Mouse (Mus musculus) c-Kit-positive CD71-positive TER-119-positive erythroid progenitor cells, embryonic 14.5 days (primary cell): ENCODE measurements around the gene Kcne1.

Experiments used
- DNase-seq: peaks from one replicate; pipeline ENCODE4 v3.0.0-alpha.2; 2013; ENCODE audit warnings: low spot score

Kcne1 gene

GRCm38 (mm10) chr16:92305519-92305918, 53.7 kb downstream of the Kcne1 start:
- no peak for DNase-seq

GRCm38 (mm10) chr16:92302506-92302905, 56.8 kb downstream of the Kcne1 start:
- no peak for DNase-seq

DNA sequence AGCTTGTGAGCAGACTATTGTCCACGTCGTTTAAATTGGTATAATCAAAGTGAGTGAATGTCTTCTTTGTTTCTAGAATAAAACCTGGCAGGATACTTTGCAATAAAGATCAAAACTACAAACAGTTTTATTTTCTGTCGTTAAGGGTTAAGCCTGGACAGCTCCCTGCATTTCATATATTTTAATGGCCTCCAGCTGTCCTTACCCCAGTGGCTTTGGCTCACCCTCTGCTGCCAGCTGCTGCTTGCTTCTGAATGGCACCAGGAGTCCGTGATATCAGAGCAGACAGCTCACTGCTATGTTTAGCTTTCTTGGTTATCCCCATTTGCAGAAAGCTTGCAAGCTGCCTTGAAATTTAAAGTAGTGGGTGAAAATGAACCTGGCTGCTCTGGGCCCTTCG, 57.3 kb downstream of the Kcne1 start:
- DNase-seq: peak; percentile 22

DNA sequence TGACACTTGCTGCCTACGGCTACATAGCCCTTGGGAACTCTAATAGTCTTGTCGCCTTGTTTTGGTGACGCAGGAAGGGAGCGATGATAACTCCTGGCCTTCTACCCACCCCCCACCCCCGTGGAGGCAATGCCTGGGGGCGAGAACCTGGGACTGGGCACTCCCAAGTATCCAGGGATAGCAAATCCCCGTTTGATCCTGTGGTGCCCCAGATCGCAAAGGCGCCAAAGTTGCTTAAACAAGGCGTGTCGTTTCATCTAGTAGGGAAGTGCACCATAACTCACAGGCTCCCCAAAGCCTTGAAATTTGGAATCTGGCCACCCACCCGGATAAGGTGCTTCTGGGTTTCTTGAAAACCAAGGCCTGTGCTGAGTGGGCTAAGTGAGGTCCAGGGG, 57.9 kb downstream of the Kcne1 start:
- DNase-seq: no peak

DNA sequence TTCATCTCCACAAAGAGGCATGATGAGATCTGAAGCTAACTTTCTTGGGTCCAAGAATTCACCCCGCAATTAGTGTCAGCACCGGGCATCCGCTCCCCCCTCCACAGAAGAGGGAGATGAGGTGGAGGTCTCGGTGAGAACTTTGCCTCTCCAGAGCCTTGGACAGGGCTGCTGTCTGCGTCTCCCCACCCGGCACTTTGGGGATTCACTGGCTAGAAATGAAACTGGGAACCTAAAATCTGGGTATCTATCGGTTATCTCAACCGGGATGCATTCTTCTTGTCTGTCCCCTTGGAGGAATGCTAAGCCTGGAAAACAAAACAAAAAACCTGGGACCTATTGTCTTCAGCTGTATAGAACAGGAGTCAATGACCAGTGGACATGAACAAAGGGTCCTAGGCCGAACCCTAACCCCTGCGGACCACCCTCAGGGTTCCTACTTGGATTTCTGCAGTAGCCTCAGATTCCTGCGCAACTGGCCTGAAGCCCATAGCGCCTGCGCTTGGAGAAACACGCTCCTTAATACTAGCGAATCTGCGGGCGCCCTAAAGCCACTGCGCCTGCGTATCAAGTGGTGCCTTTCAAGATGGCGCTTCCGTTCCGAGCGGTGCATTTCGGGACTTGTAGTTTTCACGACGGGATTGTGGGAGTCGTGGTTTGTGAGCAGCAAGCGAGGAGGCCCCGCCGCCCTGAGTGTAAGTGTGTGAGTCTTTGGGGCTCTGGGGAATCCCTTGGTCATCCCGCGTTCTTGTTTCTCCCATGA, 58.4 kb downstream of the Kcne1 start, which contains the start of gene Smim11:
TSS of gene Smim11 (plus strand) at position 638 of the 763 bp plus-strand sequence.
- peak; percentile 96 for DNase-seq
